Mouse (Mus musculus) gastrocnemius, adult 8-10 months (tissue): ENCODE results near the gene Xylt2. TPM values are rescaled to one million over a fixed set of nuclear protein-coding genes. Genes with fewer than 3 reads are reported as not detected.
"Not testable (repeated sequence)": the region's sequence is repeated elsewhere in the genome, so short reads cannot be mapped to it uniquely, and the experiment has no call there.

Experiments used
- DNase-seq, 2 experiments: peaks; one replicate each; pipeline ENCODE4 v3.0.0; 2022; ENCODE audit warnings: low spot score in 2 of 2
- total RNA-seq, 4 experiments: library from RNA; stranded (reverse); gene quantifications; 2 replicates each; pipeline ENCODE4 v1.2.4; 2022

The Xylt2 gene
- total RNA-seq: 1 to 10 TPM; 2.3 to 4.3 (median 3.7) TPM

DNA sequence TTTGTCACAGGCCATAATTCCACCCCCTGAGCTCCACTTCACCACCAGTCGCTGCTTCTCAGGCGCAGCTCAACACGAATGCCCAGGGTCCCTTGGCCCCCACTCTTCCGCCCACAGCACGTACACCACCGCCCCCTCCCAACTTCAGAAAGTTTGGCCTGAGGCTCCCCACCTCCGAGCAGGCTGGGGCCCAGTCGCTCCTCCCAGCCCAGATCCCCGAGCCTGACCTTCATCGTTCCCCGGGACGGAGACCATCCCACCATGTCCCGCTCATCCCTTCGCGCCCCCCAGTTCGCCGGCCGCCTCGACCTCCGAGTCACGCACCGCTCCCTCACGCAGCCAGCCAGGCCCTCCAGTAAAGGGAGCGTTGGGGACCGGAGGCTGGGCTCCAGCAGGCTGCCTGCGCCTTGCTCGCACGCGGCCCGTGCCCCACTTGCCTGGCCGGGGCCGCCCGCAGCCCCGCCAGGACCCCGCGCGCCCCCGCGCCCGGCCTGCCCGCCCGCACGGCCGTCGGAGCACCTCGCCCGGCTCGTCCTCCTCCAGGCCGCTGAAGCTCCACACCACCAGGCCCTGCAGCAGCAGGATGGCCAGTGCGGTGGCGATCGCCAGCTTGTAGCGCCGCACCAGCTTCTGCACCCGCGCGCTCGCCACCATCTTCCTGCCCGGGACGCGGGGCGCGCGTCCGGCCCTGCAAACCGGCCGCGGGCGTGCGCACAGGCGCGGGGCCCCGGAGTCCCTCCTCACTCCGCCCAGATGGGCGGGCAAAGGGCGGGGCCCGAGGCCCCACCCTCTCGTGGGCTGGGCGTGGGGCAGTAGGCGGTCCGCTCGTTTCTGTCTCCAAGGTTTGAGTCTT is at the start of gene Xylt2:
TSS of gene Xylt2 (minus strand) at position 762 of the 853 bp plus-strand sequence.
- peak; percentile 87 to 89 for DNase-seq

DNA sequence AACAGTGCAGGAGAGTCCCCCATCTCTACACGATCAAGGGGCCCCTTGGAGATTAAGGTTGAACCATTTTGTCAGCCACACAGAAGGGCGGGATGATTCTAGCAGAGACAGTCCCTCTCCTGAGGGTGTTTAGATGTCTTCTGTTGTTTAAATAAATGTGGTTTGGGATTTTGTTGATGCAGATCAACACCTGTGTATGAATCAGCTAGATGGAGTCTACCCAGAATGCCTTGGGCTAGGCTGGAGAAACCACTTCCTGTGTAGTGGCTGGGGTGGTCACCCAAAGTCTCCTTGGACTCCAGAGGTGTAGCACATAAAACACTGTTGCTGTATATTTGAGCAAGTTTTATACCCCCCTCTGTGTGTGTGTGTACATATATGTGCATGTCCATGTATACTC is 41.9 kb upstream of the Xylt2 start:
- no peak for DNase-seq

DNA sequence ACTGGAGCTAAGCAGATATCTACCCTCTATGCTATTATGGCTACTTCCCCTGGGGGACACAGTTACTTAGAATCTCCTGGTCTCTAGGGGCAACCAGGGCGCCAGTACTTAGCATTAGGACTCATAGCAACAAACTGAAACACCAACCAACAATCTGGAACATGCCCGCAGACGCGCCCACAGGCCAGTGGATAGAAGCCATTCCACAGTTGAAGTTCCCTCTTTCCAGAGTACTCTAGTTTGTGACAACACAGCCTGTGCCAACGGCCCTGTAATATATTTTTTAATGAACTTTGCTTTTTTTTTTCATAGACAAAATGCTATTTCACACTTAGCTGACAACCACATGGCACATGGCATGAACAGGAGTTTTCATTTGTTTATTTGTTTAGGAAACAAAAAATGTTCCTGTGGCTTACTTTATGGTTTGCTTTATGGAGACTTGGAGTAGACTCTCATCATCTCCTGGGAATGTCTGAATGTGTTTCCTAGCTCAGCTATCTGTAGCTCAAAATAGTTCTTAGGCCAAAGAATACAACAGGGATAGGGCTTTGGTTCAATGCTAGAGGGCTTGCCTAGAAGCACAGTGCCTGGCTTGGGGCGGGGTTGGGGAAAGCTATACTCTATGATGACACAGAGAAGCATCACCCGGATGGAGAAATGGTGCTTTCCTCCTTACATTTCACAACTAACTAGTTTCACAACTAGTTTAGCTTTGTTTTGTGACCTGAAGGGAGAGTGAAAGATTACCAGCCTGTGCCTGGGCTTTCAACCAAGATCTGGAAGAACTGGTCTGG is 41.0 kb upstream of the Xylt2 start:
- no peak for DNase-seq

DNA sequence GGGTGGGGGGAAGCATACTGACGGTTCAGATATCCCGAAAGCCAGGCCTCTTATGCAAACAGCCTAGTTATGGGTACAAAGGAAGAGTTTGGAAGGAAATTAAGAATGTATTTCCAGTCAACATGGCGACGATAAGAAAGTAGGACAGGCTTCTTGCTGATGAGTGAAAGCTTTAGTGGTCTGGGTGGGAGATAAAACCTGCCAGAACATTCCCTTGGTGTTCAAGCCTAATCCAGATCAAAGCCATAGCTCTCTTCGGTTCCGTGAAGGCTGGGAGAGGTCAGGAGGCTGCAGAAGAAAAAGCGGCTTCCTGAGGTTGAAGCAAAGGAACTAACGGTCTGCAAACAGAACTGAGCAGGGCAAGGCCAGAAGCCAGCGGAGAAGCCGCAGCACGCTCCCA is 39.9 kb upstream of the Xylt2 start:
- no peak for DNase-seq

DNA sequence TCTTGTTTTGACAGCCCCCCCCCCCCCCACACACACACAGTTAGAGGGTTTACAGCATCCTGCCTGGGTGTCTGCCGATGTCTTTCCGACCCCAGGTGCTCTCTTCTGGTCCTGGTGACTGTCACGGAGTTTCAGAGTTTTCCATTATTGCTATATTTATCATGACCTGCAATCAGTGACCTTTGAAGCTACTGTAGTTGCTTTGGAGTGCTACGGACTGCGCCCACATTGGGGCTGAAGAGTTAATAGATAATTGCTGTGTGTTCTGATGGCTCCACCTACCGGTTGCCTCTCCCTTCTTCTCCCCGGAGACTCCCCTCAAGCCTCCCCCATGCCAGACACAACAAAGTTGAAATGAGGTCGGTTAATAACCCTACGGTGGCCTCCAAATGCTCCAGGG is 39.4 kb upstream of the Xylt2 start:
- no peak for DNase-seq

DNA sequence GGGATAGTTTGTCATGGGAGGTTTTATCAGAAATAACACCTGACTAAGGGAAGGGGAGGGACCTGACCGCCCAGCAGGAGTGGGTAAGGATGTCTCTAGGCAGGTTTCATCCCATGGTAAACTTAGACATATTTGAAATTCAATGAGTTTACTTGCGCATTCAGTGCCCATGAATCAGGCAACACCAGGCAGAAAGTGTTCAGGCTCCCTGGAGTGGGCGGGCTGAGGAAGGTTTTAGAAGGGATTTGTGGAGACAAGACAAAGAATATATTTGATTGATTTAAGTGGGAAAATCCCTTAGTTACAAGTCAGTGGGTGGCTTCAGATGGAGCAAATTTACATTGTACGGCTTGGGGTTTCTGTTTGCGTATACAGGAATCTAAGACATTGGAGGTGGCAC is 38.3 kb upstream of the Xylt2 start:
- DNase-seq: no peak

DNA sequence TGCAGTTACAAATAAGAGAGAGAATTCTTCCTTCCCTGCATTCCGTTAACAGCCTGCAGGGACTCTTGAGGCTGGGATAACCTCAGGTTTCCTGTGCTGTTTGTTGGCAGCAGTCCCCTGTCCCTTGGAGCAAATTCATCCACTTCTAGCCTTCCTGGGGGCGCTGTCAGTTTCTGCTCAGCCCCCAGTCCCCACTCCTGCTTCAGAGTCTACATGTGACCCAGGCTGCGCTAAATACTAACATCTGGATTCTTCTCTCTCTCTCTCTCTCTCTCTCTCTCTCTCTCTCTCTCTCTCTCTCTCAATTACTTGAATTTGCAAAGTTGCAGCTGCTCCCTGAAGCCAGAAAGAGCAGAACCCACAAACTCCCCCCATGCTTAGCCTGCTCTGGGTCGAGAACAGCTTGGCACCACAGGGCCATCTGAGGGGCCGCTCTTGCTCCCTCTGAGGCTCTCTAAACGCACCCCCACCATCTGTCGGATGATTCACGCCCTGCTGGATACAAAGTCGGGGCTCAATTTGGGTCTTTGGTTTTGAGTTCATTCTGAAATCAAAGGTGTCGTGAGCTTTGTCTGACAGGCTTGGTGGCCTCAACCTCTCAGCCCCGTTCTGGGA is 36.0 kb upstream of the Xylt2 start:
- DNase-seq: no peak

DNA sequence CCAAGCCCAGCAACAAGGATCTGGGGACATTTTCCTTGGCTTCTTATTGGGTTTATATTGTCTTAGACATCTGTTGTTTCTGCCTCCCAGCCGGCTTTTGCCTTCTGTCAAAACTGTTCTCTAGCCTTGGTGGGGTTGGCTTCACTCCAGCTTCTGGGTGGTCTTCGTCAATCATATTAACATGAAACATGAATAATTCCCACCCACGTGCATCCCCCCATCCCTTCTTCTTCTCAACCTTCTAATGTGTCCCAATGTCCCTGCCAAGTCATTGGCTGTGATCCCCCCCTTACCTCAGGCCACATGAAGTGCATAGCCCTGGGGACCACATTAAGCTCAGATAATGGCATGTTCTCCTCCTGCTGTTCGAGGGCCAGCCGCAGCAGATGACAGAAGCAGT is 27.2 kb upstream of the Xylt2 start, which contains the start of gene Gm11541:
TSS of gene Gm11541 (minus strand) at position 28 of the 400 bp plus-strand sequence.
- DNase-seq: no peak

DNA sequence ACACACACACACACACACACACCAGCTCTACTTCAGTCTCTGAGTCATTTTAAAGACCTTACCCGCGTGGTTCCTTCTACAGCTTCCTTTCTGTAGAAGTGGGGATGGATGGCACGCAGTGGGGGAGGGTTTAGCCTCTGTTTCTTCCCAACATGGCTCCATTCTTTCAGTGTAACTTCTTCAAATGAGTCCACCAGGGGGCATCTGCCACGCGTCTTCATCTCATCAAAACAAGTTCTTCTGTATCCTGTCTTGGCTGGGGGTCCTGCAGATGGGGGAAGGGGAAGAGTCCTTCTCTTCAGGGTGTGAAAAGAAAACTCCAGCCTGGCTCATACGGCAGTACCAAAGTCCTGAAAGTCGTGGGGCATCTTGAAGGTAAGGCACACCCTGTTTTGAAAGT is 26.7 kb upstream of the Xylt2 start:
- no peak for DNase-seq

DNA sequence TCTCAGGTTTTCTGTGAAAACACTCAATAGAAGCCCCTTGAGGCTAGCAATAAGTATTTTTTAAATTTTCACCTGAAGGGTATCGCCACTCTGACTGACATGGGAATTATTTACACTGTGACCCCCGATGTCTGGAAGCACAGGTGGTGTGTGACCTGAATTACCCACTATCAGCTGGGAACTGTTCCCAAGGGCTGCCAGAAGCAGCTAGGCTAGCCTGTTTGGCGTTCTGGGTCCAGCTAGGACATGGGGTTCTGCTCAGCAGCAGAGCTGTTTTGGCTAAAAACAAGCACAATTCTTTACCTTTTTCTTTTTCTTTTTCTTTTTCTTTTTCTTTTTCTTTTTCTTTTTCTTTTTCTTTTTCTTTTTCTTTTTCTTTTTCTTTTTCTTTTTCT is 24.9 kb upstream of the Xylt2 start:
- DNase-seq: no peak

DNA sequence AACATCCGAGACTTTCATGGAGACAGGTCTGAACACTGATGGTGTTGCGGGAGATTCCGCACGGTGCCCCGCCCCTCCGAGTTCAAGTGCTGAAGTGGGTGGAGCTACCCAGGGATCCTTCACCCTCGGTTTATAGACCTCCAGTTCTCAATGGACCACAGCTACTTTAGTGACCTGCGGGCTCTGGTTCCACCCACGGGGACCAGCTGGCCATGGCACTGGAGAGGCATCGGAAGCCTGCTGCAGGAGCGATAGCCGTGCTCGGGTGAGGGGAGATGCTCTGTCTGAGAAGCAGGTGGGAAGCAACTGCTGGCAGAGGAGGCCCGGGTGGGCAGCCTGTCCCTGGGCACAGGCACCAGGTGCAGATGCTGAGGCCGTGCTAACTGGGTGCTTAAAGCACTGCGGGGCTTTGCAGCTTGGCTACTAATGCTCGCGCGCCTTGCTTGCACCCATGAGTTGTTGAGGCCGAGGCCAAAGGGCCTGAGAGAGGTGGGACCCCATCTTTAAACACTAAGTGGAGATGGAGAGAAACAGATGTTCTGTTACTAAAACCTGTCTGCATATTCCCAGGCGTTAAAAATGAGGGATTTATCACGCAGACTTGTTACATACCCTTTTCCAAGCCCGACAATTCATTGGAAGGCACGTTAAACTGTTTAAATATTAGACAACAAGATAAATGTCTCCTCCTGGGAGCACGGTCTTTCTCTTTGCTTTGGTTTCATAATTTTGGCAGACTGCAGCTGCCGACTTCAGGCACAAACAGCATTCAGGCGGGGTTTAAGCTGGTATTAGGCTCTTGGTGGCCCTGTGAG is 24.3 kb upstream of the Xylt2 start:
- DNase-seq: no peak

DNA sequence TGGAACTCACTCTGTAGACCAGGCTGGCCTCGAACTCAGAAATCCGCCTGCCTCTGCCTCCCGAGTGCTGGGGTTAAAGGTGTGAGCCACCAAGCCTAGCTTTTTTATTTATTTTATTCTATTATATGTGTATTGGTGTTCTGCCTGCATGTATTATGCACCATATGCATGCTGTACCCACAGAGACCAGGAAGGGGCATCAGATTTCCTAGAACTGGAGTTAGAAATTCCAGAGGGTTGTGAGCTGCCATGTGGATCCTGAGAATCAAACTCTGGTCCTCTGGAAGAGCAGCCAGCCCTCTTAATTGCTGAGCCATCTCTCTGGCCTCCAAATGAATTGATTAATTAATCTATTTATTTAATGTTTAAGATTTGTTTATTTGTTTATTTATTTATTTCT is 22.1 kb upstream of the Xylt2 start:
- no peak for DNase-seq

DNA sequence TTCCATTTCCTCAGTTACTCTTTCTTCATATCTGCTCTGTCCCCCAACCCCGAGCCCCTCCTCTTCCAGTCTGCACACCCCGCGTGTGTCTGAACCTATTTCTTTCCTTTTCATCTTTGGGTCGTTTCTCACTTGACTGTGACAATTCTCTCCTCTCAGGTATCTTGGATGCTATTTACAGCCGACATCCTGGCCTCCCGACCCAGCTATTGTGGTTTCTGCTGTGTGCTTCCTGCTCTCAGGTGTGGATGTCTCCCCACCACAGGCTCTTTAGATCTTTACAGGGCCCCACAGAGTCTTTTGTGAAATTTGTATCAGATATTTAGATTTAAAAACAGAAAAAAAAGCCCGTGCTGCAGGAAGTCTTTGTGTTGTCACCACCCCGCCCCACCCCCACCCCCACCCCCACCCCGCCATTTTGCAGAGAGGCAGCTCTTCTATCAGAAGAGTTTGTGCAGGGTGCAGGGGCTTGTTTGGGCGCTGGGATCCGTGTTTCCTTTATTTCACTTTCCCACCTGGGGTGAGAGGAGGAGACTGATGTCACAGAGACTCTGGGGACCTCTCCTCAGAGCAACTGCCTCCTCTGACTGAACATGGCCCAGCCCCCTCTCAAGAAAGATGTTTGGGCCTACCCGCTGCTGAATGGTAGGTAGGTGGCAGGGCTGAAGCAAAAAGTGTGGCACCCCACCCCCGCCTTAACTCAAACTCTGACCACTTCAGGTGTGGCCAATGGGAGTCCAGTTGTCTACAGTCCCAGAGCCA is 20.6 kb upstream of the Xylt2 start:
- no peak for DNase-seq

DNA sequence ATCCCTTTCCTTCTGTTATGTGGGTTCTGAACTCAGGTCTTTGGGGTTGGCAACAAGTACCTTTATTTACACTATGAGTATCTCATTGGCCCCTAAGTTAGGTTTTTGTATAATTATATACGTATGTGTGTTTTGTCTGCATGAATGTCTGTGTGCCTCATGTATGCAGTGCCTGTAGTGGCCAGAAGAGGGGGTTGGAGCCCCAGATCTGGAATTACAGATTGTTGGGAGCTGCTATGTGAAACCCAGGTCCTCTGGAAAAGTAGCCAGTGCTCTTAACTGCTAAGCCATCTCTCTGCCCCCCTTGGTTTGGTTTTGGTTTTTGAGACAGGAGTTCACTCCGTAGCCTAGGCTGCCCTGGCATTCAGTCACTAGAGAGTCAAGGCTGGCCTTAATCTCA is 19.8 kb upstream of the Xylt2 start:
- DNase-seq: no peak

DNA sequence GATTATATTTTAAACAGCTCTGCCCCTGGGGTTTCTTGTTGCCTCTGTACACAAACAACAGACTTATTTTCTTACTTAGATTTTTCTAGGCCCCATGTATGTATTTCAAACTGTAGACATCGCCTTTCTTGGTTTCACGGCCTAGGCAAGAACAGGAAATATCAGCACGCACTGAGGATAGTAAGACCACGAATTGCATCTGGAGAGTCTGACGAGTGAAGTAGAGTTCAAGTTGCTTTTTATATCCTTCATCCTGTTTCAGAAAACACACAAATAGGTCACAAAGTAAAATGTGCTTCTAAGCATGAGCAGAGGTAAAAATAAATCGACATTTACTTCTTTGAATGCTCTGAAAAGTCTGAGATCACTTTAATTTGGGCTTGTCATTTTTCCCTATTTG is 18.2 kb upstream of the Xylt2 start:
- no peak for DNase-seq

DNA sequence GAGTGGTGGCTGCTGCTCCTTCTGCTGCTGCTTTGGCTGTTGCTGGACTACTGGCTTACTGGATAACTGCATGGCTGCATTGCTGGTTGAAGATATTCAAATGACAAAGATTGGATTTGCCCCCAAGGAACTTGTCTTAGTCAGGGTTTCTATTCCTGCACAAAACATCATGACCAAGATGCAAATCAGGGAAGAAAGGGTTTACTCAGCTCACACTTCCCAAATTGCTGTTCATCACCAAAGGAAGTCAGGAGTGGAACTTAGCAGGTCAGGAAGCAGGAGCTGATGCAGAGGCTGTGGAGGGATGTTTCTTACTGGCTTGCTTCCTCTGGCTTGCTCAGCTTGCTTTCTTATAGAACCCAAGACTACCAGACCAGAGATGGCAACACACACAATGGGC is 15.2 kb upstream of the Xylt2 start:
- DNase-seq: not testable (repeated sequence)

DNA sequence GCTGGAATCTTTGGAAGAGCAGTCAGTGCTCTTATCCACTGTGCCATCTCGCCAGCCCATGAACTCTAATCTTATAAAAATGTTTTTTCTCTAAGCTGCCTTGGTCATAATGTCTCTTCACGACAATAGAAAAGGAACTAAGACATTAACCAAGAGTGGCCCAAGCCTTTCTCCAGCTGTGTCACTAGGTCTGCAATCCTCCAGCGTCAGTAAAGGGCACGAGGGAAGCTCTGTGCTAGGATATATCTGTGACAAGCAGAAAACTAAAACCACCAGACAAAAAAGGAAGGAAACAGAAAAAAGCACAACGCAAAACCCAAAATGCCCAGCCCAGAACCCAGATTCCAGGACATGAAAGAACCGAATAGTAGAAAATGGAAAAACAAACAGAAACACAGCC is 9.9 kb upstream of the Xylt2 start:
- no peak for DNase-seq

DNA sequence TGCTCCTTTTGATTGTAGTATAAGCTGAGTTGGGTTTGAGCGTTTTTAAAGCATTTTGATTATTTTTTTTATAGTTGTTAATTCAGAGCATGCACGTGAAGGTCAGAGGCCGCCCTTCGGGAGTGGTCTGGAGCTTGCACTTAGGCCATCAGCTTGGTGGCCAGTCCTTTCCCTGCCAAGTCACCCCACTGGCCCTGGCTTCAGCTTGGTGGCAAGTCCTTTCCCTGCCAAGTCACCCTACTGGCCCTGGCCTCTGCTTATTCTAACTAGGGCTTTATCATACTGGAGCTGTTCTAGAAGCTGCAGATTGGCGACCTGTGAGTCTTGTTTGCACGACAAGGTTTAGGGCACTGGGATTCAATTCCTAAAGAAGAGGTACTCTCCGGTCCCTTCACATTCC is 5.1 kb upstream of the Xylt2 start:
- DNase-seq: no peak

DNA sequence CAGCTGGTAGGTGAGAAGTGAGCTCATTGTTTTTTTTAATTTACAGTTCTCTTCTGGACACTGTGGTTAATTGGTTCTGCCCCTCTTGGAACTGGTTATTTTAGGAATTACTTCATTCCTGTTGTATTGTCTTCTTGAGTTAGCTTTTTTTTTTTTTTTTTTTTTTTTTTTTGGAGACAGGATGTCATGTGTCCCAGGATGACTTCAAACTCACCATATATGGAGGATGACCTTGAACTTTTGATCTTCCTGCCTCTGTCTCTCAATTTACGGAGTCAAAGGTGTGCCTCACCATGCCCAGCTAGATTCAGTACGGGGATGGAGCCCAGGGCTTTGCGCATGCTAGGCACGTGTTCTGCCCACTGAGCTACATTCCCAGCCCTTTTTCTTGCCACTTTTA is 4.3 kb upstream of the Xylt2 start:
- DNase-seq: no peak

DNA sequence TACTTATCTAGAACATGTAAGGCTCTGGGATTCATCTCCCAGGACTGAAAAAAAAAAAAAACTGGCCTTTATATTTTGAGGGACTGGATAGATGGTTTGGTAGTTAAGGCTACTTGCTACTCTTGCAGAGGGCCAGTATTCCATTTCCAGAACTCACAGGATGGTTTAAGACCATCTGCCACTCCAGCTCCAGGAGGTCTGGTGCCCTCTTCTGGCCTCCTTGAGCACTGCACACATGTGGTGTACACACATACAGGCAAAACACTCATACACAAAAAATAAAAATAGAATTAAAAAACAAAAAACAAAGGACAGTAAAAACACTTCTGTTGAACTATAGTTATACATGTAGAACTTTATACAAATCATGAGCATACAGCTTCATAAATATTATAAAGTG is 3.3 kb upstream of the Xylt2 start:
- no peak for DNase-seq
